Mouse (Mus musculus): ENCODE measurements around the gene Pcmt1. TPM values are rescaled to one million over a fixed set of nuclear protein-coding genes. Genes with fewer than 3 reads are reported as not detected.

Pcmt1 gene
- polyA plus RNA-seq, 1 experiment from 2014 or later = 114 TPM

DNA sequence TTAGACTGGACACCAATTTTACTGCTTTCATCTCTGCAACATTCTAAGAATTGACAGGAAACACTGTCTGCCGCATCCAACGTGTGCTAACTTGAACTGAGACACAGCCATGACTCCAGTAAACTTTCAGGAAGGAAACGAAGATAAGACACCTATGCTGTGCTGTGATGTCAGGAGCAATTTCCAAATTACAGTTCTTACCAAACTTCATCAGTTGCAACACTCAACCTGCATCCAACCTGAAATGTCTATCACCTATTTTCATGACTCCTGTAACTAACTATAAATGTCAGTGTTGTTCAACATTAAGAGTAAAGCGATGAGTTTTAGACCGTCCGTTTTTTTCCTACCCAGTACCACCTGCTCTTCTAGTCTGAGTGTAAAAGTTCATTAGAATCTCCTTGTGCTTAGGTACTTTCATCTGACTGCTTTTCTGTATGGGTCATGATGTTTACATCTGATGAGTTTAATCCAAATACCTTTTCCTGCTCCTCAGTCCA lies 16.9 kb downstream of the Pcmt1 start:
- H3K4me3 ChIP-seq (ENCODE audit: low read depth, low read length) = peak overlapping the region; percentile 72
- peak overlapping the region; percentile 73 for H3K4me2 ChIP-seq (replicated peaks; ENCODE audit: low read depth, low read length)
- H3K27ac ChIP-seq (ENCODE audit: low read length) = no peak overlapping the region
- H3K36me3 ChIP-seq (ENCODE audit: control insufficient read depth, insufficient read depth, low read length) = no peaks in the 10 kb centered on the region
- ATAC-seq (ENCODE audit: insufficient number of reproducible peaks, insufficient read depth, low FRiP score, low read depth) = no peak
- no peaks in the 10 kb centered on the region; the same call in 1 of the 2 replicates for H3K4me1 ChIP-seq (ENCODE audit: control insufficient read depth, insufficient read depth, low read length)
- 55% methylated on average over 6 of the region's 6 CpGs for WGBS
- no peaks in the 10 kb centered on the region for H3K27me3 ChIP-seq (ENCODE audit: control insufficient read depth, insufficient read depth, low read length)
- H3K9ac ChIP-seq (replicated peaks; ENCODE audit: low read depth, low read length) = no peak overlapping the region
- no peaks in the 10 kb centered on the region for H3K9me3 ChIP-seq (ENCODE audit: control insufficient read depth, low read depth, low read length)

DNA sequence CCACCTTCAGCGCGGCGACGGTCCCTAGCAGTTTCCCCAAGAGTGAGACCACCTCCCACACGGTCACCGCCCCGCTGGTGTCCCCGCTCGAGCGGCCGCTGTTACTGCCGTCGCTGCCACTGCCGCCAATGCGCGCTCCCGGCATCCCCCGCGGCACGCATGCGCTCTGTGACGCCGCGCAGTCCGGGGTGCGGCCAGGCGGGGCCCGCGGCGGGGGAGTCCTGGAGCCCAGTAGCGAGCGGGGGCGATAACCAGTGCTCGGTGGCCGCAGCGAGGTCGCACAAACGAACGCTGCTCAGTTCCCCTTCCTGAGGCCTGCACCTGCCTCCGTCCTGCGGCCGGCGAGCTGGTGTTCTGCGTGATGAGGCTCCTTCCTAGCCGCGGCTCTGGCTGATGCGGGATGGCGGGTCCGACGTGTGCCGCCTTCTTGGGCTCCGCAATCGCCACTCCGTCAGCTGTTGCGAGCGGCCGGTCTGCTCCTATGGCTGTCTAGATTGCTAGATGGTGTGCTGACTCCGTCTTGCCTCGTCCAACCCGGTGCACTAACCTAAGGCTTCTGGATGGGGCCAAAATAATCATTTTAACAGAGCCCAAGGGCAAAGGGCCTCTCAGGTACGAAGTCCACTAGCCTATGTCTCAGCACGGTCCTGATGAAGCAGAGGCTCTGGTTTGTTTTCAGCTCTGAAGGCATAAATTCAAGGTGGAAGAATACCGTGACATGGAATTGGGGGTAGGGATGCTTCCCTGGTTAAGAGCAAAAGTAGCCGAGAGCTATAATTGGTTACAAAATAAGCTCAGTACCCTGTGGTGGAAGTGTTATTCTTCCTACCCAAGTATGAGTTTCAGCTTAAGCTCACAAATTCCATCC lies 17.5 kb downstream of the Pcmt1 start:
- peak overlapping the region; percentile 72 for H3K4me3 ChIP-seq (ENCODE audit: low read depth, low read length)
- H3K4me2 ChIP-seq (replicated peaks; ENCODE audit: low read depth, low read length) = peak overlapping the region; percentile 73
- H3K4me1 ChIP-seq (ENCODE audit: control insufficient read depth, insufficient read depth, low read length) = no peaks in the 10 kb centered on the region; the same call in 1 of the 2 replicates
- H3K27me3 ChIP-seq (ENCODE audit: control insufficient read depth, insufficient read depth, low read length) = no peaks in the 10 kb centered on the region
- H3K9ac ChIP-seq (replicated peaks; ENCODE audit: low read depth, low read length) = peak overlapping the region; percentile 89
- WGBS = under 1% methylated on average over 64 of the region's 64 CpGs
- H3K9me3 ChIP-seq (ENCODE audit: control insufficient read depth, low read depth, low read length) = no peaks in the 10 kb centered on the region
- H3K27ac ChIP-seq (ENCODE audit: low read length) = peak overlapping the region; percentile 82
- H3K36me3 ChIP-seq (ENCODE audit: control insufficient read depth, insufficient read depth, low read length) = no peaks in the 10 kb centered on the region
- ATAC-seq (ENCODE audit: insufficient number of reproducible peaks, insufficient read depth, low FRiP score, low read depth) = peak; percentile 91

- no peaks in the 10 kb centered on the region; the same call in 1 of the 2 replicates for H3K4me1 ChIP-seq (ENCODE audit: control insufficient read depth, insufficient read depth, low read length)
Measured at GRCm38 (mm10) chr10:7662471-7663141, 18.3 kb downstream of the Pcmt1 start.

GRCm38 (mm10) chr10:7651057-7651456 lies 29.9 kb downstream of the Pcmt1 start:
- Histone ChIP-seq H3K4me3 (ENCODE audit: low read depth, low read length) (no peak overlapping the region), H3K4me1 (ENCODE audit: control insufficient read depth, insufficient read depth, low read length) (no peaks in the 10 kb centered on the region), H3K27me3 (ENCODE audit: control insufficient read depth, insufficient read depth, low read length) (no peaks in the 10 kb centered on the region), H3K27ac (ENCODE audit: low read length) (no peak overlapping the region), H3K9ac (replicated peaks; ENCODE audit: low read depth, low read length) (no peak overlapping the region), H3K36me3 (ENCODE audit: control insufficient read depth, insufficient read depth, low read length) (peaks cover 19% of the 10 kb centered on the region; the same call in 1 of the 2 replicates), H3K9me3 (ENCODE audit: control insufficient read depth, low read depth, low read length) (no peaks in the 10 kb centered on the region), H3K4me2 (replicated peaks; ENCODE audit: low read depth, low read length) (no peak overlapping the region)
- 94% methylated on average over 2 of the region's 2 CpGs for WGBS
- no peak for ATAC-seq (ENCODE audit: insufficient number of reproducible peaks, insufficient read depth, low FRiP score, low read depth)

More at GRCm38 (mm10) chr10:7662471-7663141, 18.3 kb downstream of the Pcmt1 start:
- WGBS = under 1% methylated on average over 44 of the region's 44 CpGs
- no peaks in the 10 kb centered on the region for H3K27me3 ChIP-seq (ENCODE audit: control insufficient read depth, insufficient read depth, low read length)
- no peaks in the 10 kb centered on the region for H3K36me3 ChIP-seq (ENCODE audit: control insufficient read depth, insufficient read depth, low read length)
- peak overlapping the region; percentile 72 for H3K4me3 ChIP-seq (ENCODE audit: low read depth, low read length)
- peak overlapping the region; percentile 89 for H3K9ac ChIP-seq (replicated peaks; ENCODE audit: low read depth, low read length)
- peak overlapping the region; percentile 73 for H3K4me2 ChIP-seq (replicated peaks; ENCODE audit: low read depth, low read length)
- ATAC-seq (ENCODE audit: insufficient number of reproducible peaks, insufficient read depth, low FRiP score, low read depth) = peak; percentile 73
- H3K9me3 ChIP-seq (ENCODE audit: control insufficient read depth, low read depth, low read length) = no peaks in the 10 kb centered on the region
- H3K27ac ChIP-seq (ENCODE audit: low read length) = peak overlapping the region; percentile 82

DNA sequence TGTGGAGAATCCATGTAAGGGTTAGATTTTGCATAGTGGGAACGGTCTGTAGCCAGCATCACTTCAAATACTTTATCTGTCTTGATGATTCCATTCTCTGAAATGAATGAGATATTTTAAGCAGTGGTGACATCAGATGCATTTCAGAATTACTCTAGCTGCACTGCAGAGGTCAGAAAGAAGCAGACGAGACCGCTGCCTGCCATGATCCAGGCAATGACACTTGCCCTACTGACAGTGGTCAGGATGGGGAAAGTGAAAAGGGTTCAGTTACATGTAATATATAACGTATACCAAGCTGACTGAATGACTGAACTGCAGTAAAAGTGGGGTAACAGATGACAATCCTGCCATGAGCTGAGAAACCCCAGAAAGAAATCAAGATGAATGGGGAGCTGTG lies 31.9 kb downstream of the Pcmt1 start:
- Histone ChIP-seq H3K9me3 (ENCODE audit: control insufficient read depth, low read depth, low read length) (no peaks in the 10 kb centered on the region), H3K4me3 (ENCODE audit: low read depth, low read length) (no peak overlapping the region), H3K9ac (replicated peaks; ENCODE audit: low read depth, low read length) (no peak overlapping the region), H3K36me3 (ENCODE audit: control insufficient read depth, insufficient read depth, low read length) (peaks cover 27% of the 10 kb centered on the region), H3K4me1 (ENCODE audit: control insufficient read depth, insufficient read depth, low read length) (no peaks in the 10 kb centered on the region), H3K4me2 (replicated peaks; ENCODE audit: low read depth, low read length) (no peak overlapping the region), H3K27ac (ENCODE audit: low read length) (no peak overlapping the region), H3K27me3 (ENCODE audit: control insufficient read depth, insufficient read depth, low read length) (no peaks in the 10 kb centered on the region)
- WGBS = 84% methylated on average over 4 of the region's 4 CpGs
- no peak for ATAC-seq (ENCODE audit: insufficient number of reproducible peaks, insufficient read depth, low FRiP score, low read depth)

GRCm38 (mm10) chr10:7645911-7646310 lies 35.0 kb downstream of the Pcmt1 start:
- Histone ChIP-seq H3K4me2 (replicated peaks; ENCODE audit: low read depth, low read length) (no peak overlapping the region), H3K27ac (ENCODE audit: low read length) (no peak overlapping the region), H3K9me3 (ENCODE audit: control insufficient read depth, low read depth, low read length) (no peaks in the 10 kb centered on the region), H3K9ac (replicated peaks; ENCODE audit: low read depth, low read length) (no peak overlapping the region), H3K4me1 (ENCODE audit: control insufficient read depth, insufficient read depth, low read length) (no peaks in the 10 kb centered on the region), H3K4me3 (ENCODE audit: low read depth, low read length) (no peak overlapping the region), H3K36me3 (ENCODE audit: control insufficient read depth, insufficient read depth, low read length) (peaks cover 40% of the 10 kb centered on the region), H3K27me3 (ENCODE audit: control insufficient read depth, insufficient read depth, low read length) (no peaks in the 10 kb centered on the region)
- 87% methylated on average over 2 of the region's 2 CpGs for WGBS
- no peak for ATAC-seq (ENCODE audit: insufficient number of reproducible peaks, insufficient read depth, low FRiP score, low read depth)

GRCm38 (mm10) chr10:7640366-7640765 lies 40.6 kb downstream of the Pcmt1 start:
- H3K36me3 ChIP-seq (ENCODE audit: control insufficient read depth, insufficient read depth, low read length) = peaks cover 41% of the 10 kb centered on the region
- WGBS = 96% methylated on average over 12 of the region's 12 CpGs
- no peak for ATAC-seq (ENCODE audit: insufficient number of reproducible peaks, insufficient read depth, low FRiP score, low read depth)

GRCm38 (mm10) chr10:7630951-7631720 lies 49.8 kb downstream of the Pcmt1 start:
- Histone ChIP-seq H3K9me3 (ENCODE audit: control insufficient read depth, low read depth, low read length) (no peaks in the 10 kb centered on the region), H3K27me3 (ENCODE audit: control insufficient read depth, insufficient read depth, low read length) (no peaks in the 10 kb centered on the region), H3K4me1 (ENCODE audit: control insufficient read depth, insufficient read depth, low read length) (no peaks in the 10 kb centered on the region), H3K36me3 (ENCODE audit: control insufficient read depth, insufficient read depth, low read length) (peaks cover 13% of the 10 kb centered on the region), H3K27ac (ENCODE audit: low read length) (no peak overlapping the region), H3K4me3 (ENCODE audit: low read depth, low read length) (no peak overlapping the region), H3K4me2 (replicated peaks; ENCODE audit: low read depth, low read length) (no peak overlapping the region), H3K9ac (replicated peaks; ENCODE audit: low read depth, low read length) (no peak overlapping the region)
- WGBS = 59% methylated on average over 16 of the region's 16 CpGs
- no peak for ATAC-seq (ENCODE audit: insufficient number of reproducible peaks, insufficient read depth, low FRiP score, low read depth)

More at GRCm38 (mm10) chr10:7640366-7640765, 40.6 kb downstream of the Pcmt1 start:
- Histone ChIP-seq H3K4me3 (ENCODE audit: low read depth, low read length) (no peak overlapping the region), H3K9ac (replicated peaks; ENCODE audit: low read depth, low read length) (no peak overlapping the region), H3K4me1 (ENCODE audit: control insufficient read depth, insufficient read depth, low read length) (no peaks in the 10 kb centered on the region), H3K9me3 (ENCODE audit: control insufficient read depth, low read depth, low read length) (no peaks in the 10 kb centered on the region), H3K4me2 (replicated peaks; ENCODE audit: low read depth, low read length) (no peak overlapping the region), H3K27me3 (ENCODE audit: control insufficient read depth, insufficient read depth, low read length) (no peaks in the 10 kb centered on the region), H3K27ac (ENCODE audit: low read length) (no peak overlapping the region)
